Mouse (Mus musculus) hindbrain, embryonic 14.5 days (tissue): ENCODE measurements around the gene B2m. TPM values are rescaled to one million over a fixed set of nuclear protein-coding genes. Genes with fewer than 3 reads are reported as not detected.
A peak's percentile ranks its signal among the peaks of the same experiment; 100 is the strongest.

Source experiments
- ATAC-seq: fragments of 200-750 bp; cut with Nextera tagmentation; 2 replicates; pipeline ENCODE4 v1.8.0; 2017; ENCODE audit warnings: moderate number of reproducible peaks, mild to moderate bottlenecking, moderate TSS enrichment, moderate library complexity; ENCODE audit not compliant: low FRiP score
- DNase-seq: peaks from one replicate; pipeline ENCODE4 v3.0.0-alpha.2; 2015; ENCODE audit warnings: low spot score
- H3K27ac ChIP-seq: fragments of 300-500 bp; sonication (generic); 2 replicates; pipeline ENCODE4 v1.5.1; 2014; ENCODE audit warnings: mild to moderate bottlenecking, moderate library complexity
- H3K27me3 ChIP-seq: fragments of 300-500 bp; sonication (generic); 2 replicates; pipeline ENCODE4 v1.6.1; 2014; ENCODE audit warnings: mild to moderate bottlenecking, low read length, mixed read lengths; ENCODE audit not compliant: control insufficient read depth, insufficient read depth
- H3K36me3 ChIP-seq: fragments of 300-500 bp; sonication (generic); replicated peaks from 2 replicates; pipeline ENCODE4 v1.6.1; 2014; ENCODE audit not compliant: control insufficient read depth, insufficient read depth
- H3K4me1 ChIP-seq: fragments of 300-500 bp; sonication (generic); replicated peaks from 2 replicates; pipeline ENCODE4 v1.6.1; 2014; ENCODE audit warnings: antibody characterized with exemption, low read length, mixed read lengths; ENCODE audit not compliant: control insufficient read depth, insufficient read depth
- H3K4me2 ChIP-seq: fragments of 300-500 bp; sonication (generic); replicated peaks from 2 replicates; pipeline ENCODE4 v1.6.1; 2014; ENCODE audit warnings: mild to moderate bottlenecking, moderate library complexity
- H3K4me3 ChIP-seq: fragments of 300-500 bp; sonication (generic); replicated peaks from 2 replicates; pipeline ENCODE4 v1.5.1; 2014; ENCODE audit warnings: mild to moderate bottlenecking, low read length
- H3K9ac ChIP-seq: fragments of 300-500 bp; sonication (generic); 2 replicates; pipeline ENCODE4 v1.6.1; 2014
- H3K9me3 ChIP-seq: fragments of 300-500 bp; sonication (generic); 2 replicates; pipeline ENCODE4 v1.6.1; 2016; ENCODE audit warnings: low read length; ENCODE audit not compliant: control insufficient read depth
- WGBS: fragments of 180-500 bp; shearing (Covaris S2); extraction: QIAGEN DNeasy Blood & Tissue Kit; methylation state at CpG from one replicate; pipeline ENCODE4 v1.1.7; 2014; 5-methylcytosine and 5-hydroxymethylcytosine counted together
- polyA plus RNA-seq: library from polyadenylated mRNA; unstranded; fragments of >200 nt; fragmentation: Nextera tagmentation; extraction: Ambion mirVana; gene quantifications from 2 replicates; pipeline ENCODE4 v1.2.1, GENCODE M21; 2014

B2m gene
- polyA plus RNA-seq, 1 experiment from 2014 or later, result 135 TPM

DNA sequence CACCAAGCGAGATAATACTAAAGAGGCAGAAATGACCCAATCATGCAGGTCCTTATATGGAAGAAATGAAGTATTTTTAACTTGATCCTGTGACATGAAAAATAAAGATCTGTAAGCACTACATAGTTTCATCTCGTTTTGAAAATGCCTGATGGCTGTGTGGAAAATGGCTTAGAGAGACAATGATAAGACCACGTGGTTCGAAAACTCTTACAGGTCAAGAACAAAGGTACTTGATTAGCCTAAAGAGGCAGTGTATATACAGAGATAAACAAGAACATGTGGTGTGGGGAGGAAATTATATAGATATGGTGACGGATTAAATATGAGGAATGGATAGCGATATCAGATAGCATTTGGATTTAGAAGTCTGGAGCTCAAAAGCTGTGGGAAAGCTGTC, 23.8 kb downstream of the B2m start:
- H3K4me1 ChIP-seq, result no peaks in the 10 kb centered on the region
- H3K27me3 ChIP-seq, result no peaks in the 10 kb centered on the region
- ATAC-seq (no peak), DNase-seq (no peak)
- no peaks in the 10 kb centered on the region for H3K9me3 ChIP-seq
- no peak overlapping the region for H3K4me3 ChIP-seq
- H3K27ac ChIP-seq, result no peak overlapping the region
- H3K9ac ChIP-seq, result no peak overlapping the region
- WGBS, result 87% methylated on average over 6 of the region's 6 CpGs
- no peak overlapping the region for H3K4me2 ChIP-seq
- no peaks in the 10 kb centered on the region for H3K36me3 ChIP-seq

GRCm38 (mm10) chr2:122172188-122172587, 24.7 kb downstream of the B2m start:
- H3K9ac ChIP-seq, result no peak overlapping the region
- ATAC-seq (no peak), DNase-seq (peak; percentile 25)
- no peaks in the 10 kb centered on the region for H3K27me3 ChIP-seq
- H3K36me3 ChIP-seq, result no peaks in the 10 kb centered on the region
- H3K4me2 ChIP-seq, result no peak overlapping the region
- no peak overlapping the region for H3K27ac ChIP-seq
- no peaks in the 10 kb centered on the region for H3K9me3 ChIP-seq
- H3K4me1 ChIP-seq, result no peaks in the 10 kb centered on the region
- WGBS, result 96% methylated on average over 2 of the region's 2 CpGs
- H3K4me3 ChIP-seq, result no peak overlapping the region

DNA sequence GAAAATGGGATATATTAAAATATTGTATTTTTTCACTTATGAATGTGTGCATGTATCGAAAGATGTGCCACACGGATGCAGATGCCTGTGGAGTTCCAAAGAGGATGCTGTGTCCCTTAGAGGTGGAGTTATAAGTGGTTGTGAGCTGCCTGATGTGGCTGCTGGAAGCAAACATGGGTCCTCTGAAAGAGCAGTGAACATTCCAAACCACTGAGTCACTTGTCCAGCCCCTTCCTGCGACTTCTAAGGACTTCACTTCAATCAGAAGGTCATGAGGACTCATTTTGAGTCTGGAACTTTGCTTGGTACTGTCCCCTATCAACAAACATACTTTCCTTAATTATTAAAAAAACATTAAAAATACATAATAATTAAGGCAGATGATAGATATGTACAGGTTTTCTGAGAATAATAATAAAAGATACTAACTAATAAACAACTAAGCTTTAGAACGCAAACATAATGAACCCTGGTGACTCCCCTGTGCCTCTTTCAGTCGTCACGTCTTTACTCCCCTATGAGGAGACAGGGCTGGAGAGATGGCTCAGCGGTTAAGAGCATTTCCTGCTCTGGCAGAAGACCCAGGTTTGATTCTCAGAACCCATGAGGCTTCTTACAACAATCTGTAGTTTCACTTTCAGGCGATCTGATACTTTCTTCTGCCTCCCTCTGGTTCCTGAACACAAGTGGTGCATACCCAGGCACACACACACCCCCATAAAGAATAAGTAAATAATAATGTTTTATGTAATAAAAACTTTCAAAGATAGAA, 32.8 kb downstream of the B2m start:
- H3K36me3 ChIP-seq, result no peaks in the 10 kb centered on the region
- no peaks in the 10 kb centered on the region for H3K4me1 ChIP-seq
- H3K9me3 ChIP-seq, result no peaks in the 10 kb centered on the region
- H3K9ac ChIP-seq, result no peak overlapping the region
- 79% methylated on average over 8 of the region's 8 CpGs for WGBS
- H3K27ac ChIP-seq, result no peak overlapping the region
- no peak overlapping the region for H3K4me3 ChIP-seq
- H3K4me2 ChIP-seq, result no peak overlapping the region
- H3K27me3 ChIP-seq, result no peaks in the 10 kb centered on the region
- ATAC-seq (no peak), DNase-seq (no peak)

DNA sequence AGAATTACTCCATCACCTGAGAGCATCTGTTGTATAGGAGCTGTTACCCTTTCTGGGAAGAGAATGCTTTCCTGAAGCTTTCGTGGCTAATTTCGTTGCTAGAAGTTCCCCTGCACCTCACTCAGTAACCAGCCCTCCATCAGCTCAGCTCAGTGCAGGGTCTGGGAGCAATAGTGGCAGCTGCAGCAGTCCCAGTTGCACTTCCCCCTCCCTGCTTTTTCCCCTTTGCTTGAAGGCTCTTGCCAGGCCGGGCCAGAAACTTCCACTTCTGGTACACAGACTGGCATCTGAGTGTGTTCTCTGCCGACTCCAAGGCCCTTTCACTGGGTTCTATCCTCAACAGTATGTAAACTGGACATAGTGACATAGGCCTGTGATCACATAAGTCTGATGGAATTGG, 37.6 kb downstream of the B2m start:
- Histone ChIP-seq H3K27ac (no peak overlapping the region), H3K4me1 (no peaks in the 10 kb centered on the region), H3K36me3 (no peaks in the 10 kb centered on the region), H3K4me3 (no peak overlapping the region), H3K9me3 (no peaks in the 10 kb centered on the region), H3K27me3 (no peaks in the 10 kb centered on the region), H3K9ac (no peak overlapping the region), H3K4me2 (no peak overlapping the region)
- DNase-seq, result no peak
- no peak for ATAC-seq
- 83% methylated on average over 4 of the region's 4 CpGs for WGBS

- Histone ChIP-seq H3K9me3 (no peaks in the 10 kb centered on the region), H3K27ac (no peak within 1 kb of the TSS), H3K9ac (no peak within 1 kb of the TSS), H3K27me3 (no peaks in the 10 kb centered on the region), H3K4me3 (no peak within 1 kb of the TSS), H3K4me1 (no peaks in the 10 kb centered on the region), H3K4me2 (no peak within 1 kb of the TSS), H3K36me3 (no peaks in the 10 kb centered on the region)
- no peak for DNase-seq
- no peak for ATAC-seq
- 86% methylated on average over 17 of the region's 17 CpGs for WGBS
These were observed 38.6 kb downstream of the B2m start, which contains the start of the genes Patl2 and Terb2 for GRCm38 (mm10) chr2:122186106-122186505. TSS of gene Patl2 (minus strand) at chr2:122186189. TSS of gene Terb2 (plus strand) at chr2:122186272.

GRCm38 (mm10) chr2:122186751-122187150, 39.3 kb downstream of the B2m start:
- Histone ChIP-seq H3K9ac (no peak overlapping the region), H3K27me3 (no peaks in the 10 kb centered on the region), H3K4me3 (no peak overlapping the region), H3K27ac (no peak overlapping the region), H3K9me3 (no peaks in the 10 kb centered on the region), H3K36me3 (no peaks in the 10 kb centered on the region), H3K4me2 (no peak overlapping the region), H3K4me1 (no peaks in the 10 kb centered on the region)
- no peak for ATAC-seq
- no peak for DNase-seq
- WGBS, result 96% methylated on average over 3 of the region's 3 CpGs

DNA sequence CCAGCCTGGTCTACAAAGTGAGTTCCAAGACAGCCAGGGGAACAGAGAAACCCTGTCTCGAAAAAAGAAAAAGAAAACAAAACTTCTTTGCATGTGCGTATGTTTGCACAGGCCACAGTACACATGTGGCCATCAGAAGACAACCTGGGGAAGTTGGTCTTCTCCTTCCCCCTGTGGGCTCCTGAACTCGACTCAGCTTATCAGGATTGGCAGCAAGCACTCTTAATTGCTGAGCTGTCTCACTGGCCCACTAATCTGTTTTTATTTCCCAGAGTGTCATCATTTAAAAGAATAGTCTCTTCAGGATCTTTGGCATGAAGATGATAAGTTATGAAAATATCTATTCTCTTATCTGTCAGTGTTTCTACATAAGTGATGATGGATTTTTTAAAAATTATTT, 44.4 kb downstream of the B2m start:
- WGBS, result 78% methylated on average over 3 of the region's 3 CpGs
- Histone ChIP-seq H3K4me2 (no peak overlapping the region), H3K27ac (no peak overlapping the region), H3K9me3 (no peaks in the 10 kb centered on the region), H3K4me3 (no peak overlapping the region), H3K36me3 (no peaks in the 10 kb centered on the region), H3K27me3 (no peaks in the 10 kb centered on the region), H3K9ac (no peak overlapping the region), H3K4me1 (no peaks in the 10 kb centered on the region)
- no peak for ATAC-seq
- DNase-seq, result no peak

- Histone ChIP-seq H3K9me3 (no peaks in the 10 kb centered on the region), H3K4me3 (no peak overlapping the region), H3K4me2 (no peak overlapping the region), H3K36me3 (no peaks in the 10 kb centered on the region), H3K9ac (no peak overlapping the region), H3K27me3 (no peaks in the 10 kb centered on the region), H3K4me1 (no peaks in the 10 kb centered on the region), H3K27ac (no peak overlapping the region)
- peak; percentile 76; the same call in 1 of the 2 replicates for ATAC-seq
- 46% methylated on average over 1 of the region's 1 CpGs for WGBS
- peak; percentile 77 for DNase-seq
These were observed 47.0 kb downstream of the B2m start for GRCm38 (mm10) chr2:122194509-122194929.

DNA sequence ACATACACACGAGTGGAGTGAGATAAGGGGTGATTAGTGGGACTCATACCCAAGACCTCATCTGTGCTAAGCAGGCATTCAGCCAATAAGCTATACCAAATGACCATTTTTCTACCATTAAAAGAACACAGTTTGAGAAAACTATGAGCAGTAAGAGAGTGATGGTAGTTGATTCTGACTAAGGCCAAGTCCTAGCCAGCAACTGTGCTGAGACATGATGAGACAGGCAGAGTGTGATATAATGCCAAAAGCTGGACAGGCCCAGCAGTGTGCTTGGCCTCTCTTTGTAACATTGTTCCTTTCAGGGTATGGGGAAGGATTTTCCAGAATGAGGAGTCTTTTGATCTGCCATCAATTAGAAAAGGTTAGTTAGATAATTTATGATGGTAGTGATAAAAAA, 54.0 kb downstream of the B2m start:
- 91% methylated on average over 1 of the region's 1 CpGs for WGBS
- Histone ChIP-seq H3K4me3 (no peak overlapping the region), H3K4me1 (no peaks in the 10 kb centered on the region), H3K27ac (no peak overlapping the region), H3K4me2 (no peak overlapping the region), H3K27me3 (no peaks in the 10 kb centered on the region), H3K36me3 (no peaks in the 10 kb centered on the region), H3K9me3 (no peaks in the 10 kb centered on the region), H3K9ac (no peak overlapping the region)
- DNase-seq, result no peak
- no peak for ATAC-seq
